Mouse (Mus musculus): ENCODE results near the gene Kctd19. TPM values are rescaled to one million over a fixed set of nuclear protein-coding genes. Genes with fewer than 3 reads are reported as not detected.

Gene Kctd19
- polyA plus RNA-seq, 1 experiment from 2014 or later, result not detected

Other genes with a start within 250 kb of the Kctd19 start
- gene Cbfb, start 242.8 kb downstream of the Kctd19 start, polyA plus RNA-seq (2015; fragmentation: Nextera tagmentation; extraction: Ambion mirVana), result 34.2 and 40.1 TPM in 2 replicates
- 34.3 and 35.7 TPM in 2 replicates for gene D230025D16Rik, start 188.4 kb downstream of the Kctd19 start, polyA plus RNA-seq (2015; fragmentation: Nextera tagmentation; extraction: Ambion mirVana)
- 3.8 and 4.3 TPM in 2 replicates for gene B3gnt9, start 158.3 kb downstream of the Kctd19 start, polyA plus RNA-seq (2015; fragmentation: Nextera tagmentation; extraction: Ambion mirVana)
- gene Tradd, start 148.9 kb downstream of the Kctd19 start, polyA plus RNA-seq (2015; fragmentation: Nextera tagmentation; extraction: Ambion mirVana), result 23.4 and 27.3 TPM in 2 replicates
- 0.83 and 0.96 TPM in 2 replicates for gene Fbxl8, start 148.9 kb downstream of the Kctd19 start, polyA plus RNA-seq (2015; fragmentation: Nextera tagmentation; extraction: Ambion mirVana)
- 0.25 TPM in 1 of 2 replicates, not detected in the other for gene Hsf4, start 143.7 kb downstream of the Kctd19 start, polyA plus RNA-seq (2015; fragmentation: Nextera tagmentation; extraction: Ambion mirVana)
- gene Nol3, start 137.4 kb downstream of the Kctd19 start, polyA plus RNA-seq (2015; fragmentation: Nextera tagmentation; extraction: Ambion mirVana), result 1.5 and 2.8 TPM in 2 replicates
- gene 4931428F04Rik, start 123.6 kb downstream of the Kctd19 start, polyA plus RNA-seq (2015; fragmentation: Nextera tagmentation; extraction: Ambion mirVana), result 110 and 125 TPM in 2 replicates
- 12.5 and 12.9 TPM in 2 replicates for gene Exoc3l, start 117.4 kb downstream of the Kctd19 start, polyA plus RNA-seq (2015; fragmentation: Nextera tagmentation; extraction: Ambion mirVana)
- 44.9 and 46.8 TPM in 2 replicates for gene E2f4, start 115.8 kb downstream of the Kctd19 start, polyA plus RNA-seq (2015; fragmentation: Nextera tagmentation; extraction: Ambion mirVana)
- 0.76 and 1.3 TPM in 2 replicates for gene Elmo3, start 107.9 kb downstream of the Kctd19 start, polyA plus RNA-seq (2015; fragmentation: Nextera tagmentation; extraction: Ambion mirVana)
- gene Lrrc29, start 87.2 kb downstream of the Kctd19 start, polyA plus RNA-seq (2015; fragmentation: Nextera tagmentation; extraction: Ambion mirVana), result 0.36 and 0.99 TPM in 2 replicates
- gene Tmem208, start 87.1 kb downstream of the Kctd19 start, polyA plus RNA-seq (2015; fragmentation: Nextera tagmentation; extraction: Ambion mirVana), result 111 and 126 TPM in 2 replicates
- gene Fhod1, start 65.5 kb downstream of the Kctd19 start, polyA plus RNA-seq (2015; fragmentation: Nextera tagmentation; extraction: Ambion mirVana), result 0.43 and 1.2 TPM in 2 replicates
- gene Slc9a5, start 64.7 kb downstream of the Kctd19 start, polyA plus RNA-seq (2015; fragmentation: Nextera tagmentation; extraction: Ambion mirVana), result 6.3 and 10.3 TPM in 2 replicates
- gene Plekhg4, start 40.2 kb downstream of the Kctd19 start, polyA plus RNA-seq (2015; fragmentation: Nextera tagmentation; extraction: Ambion mirVana), result 1.3 and 1.9 TPM in 2 replicates
- 0.37 and 0.80 TPM in 2 replicates for gene Lrrc36, start 69 bp upstream of the Kctd19 start, polyA plus RNA-seq (2015; fragmentation: Nextera tagmentation; extraction: Ambion mirVana)
- 28.9 and 56.5 TPM in 2 replicates for gene Tppp3, start 58.0 kb upstream of the Kctd19 start, polyA plus RNA-seq (2015; fragmentation: Nextera tagmentation; extraction: Ambion mirVana)
- gene Zdhhc1, start 83.4 kb upstream of the Kctd19 start, polyA plus RNA-seq (2015; fragmentation: Nextera tagmentation; extraction: Ambion mirVana), result 26.3 and 33.3 TPM in 2 replicates
- gene Hsd11b2, start 105.3 kb upstream of the Kctd19 start, polyA plus RNA-seq (2015; fragmentation: Nextera tagmentation; extraction: Ambion mirVana), result 0.35 and 0.48 TPM in 2 replicates
- 193 and 203 TPM in 2 replicates for gene Atp6v0d1, start 152.5 kb upstream of the Kctd19 start, polyA plus RNA-seq (2015; fragmentation: Nextera tagmentation; extraction: Ambion mirVana)
- 31.6 and 33.4 TPM in 2 replicates for gene Ripor1, start 191.8 kb upstream of the Kctd19 start, polyA plus RNA-seq (2015; fragmentation: Nextera tagmentation; extraction: Ambion mirVana)
- gene Ctcf, start 223.1 kb upstream of the Kctd19 start, polyA plus RNA-seq (2015; fragmentation: Nextera tagmentation; extraction: Ambion mirVana), result 137 and 143 TPM in 2 replicates
- 0.67 and 0.91 TPM in 2 replicates for gene Agrp, start 223.9 kb upstream of the Kctd19 start, polyA plus RNA-seq (2015; fragmentation: Nextera tagmentation; extraction: Ambion mirVana)